Mouse (Mus musculus) heart, embryonic 15.5 days (tissue): Measurements from ENCODE around the gene Gm609. TPM values are rescaled to one million over a fixed set of nuclear protein-coding genes. Genes with fewer than 3 reads are reported as not detected.
"Not testable (repeated sequence)": the region's sequence is repeated elsewhere in the genome, so short reads cannot be mapped to it uniquely, and the experiment has no call there.

ENCODE experiments used
- ATAC-seq: fragments of 200-750 bp; cut with Nextera tagmentation; replicated peaks from 2 replicates; pipeline ENCODE4 v1.8.0; 2017; ENCODE audit warnings: low read depth, moderate TSS enrichment; ENCODE audit not compliant: insufficient number of reproducible peaks, insufficient read depth, low FRiP score
- H3K27ac ChIP-seq: fragments of 300-500 bp; sonication (generic); 2 replicates; pipeline ENCODE4 v1.5.1; 2015; ENCODE audit warnings: mild to moderate bottlenecking, inconsistent platforms
- H3K27me3 ChIP-seq: fragments of 300-500 bp; sonication (generic); 2 replicates; pipeline ENCODE4 v1.6.1; 2015; ENCODE audit warnings: inconsistent platforms
- H3K36me3 ChIP-seq: fragments of 300-500 bp; sonication (generic); 2 replicates; pipeline ENCODE4 v1.6.1; 2015; ENCODE audit warnings: mild to moderate bottlenecking, inconsistent platforms
- H3K4me1 ChIP-seq: fragments of 300-500 bp; sonication (generic); replicated peaks from 2 replicates; pipeline ENCODE4 v1.6.1; 2015; ENCODE audit warnings: inconsistent platforms
- H3K4me2 ChIP-seq: fragments of 300-500 bp; sonication (generic); 2 replicates; pipeline ENCODE4 v1.6.1; 2015; ENCODE audit warnings: inconsistent platforms, mild to moderate bottlenecking, moderate library complexity
- H3K4me3 ChIP-seq: fragments of 300-500 bp; sonication (generic); 2 replicates; pipeline ENCODE4 v1.5.1; 2015; ENCODE audit warnings: mild to moderate bottlenecking, inconsistent platforms
- H3K9ac ChIP-seq: fragments of 300-500 bp; sonication (generic); 2 replicates; pipeline ENCODE4 v1.6.1; 2015; ENCODE audit warnings: mild to moderate bottlenecking, inconsistent platforms
- H3K9me3 ChIP-seq: fragments of 300-500 bp; sonication (generic); replicated peaks from 2 replicates; pipeline ENCODE4 v1.6.1; 2016; ENCODE audit warnings: inconsistent platforms
- WGBS: fragments of 180-500 bp; shearing (Covaris S2); methylation state at CpG from one replicate; pipeline ENCODE4 v1.1.7; 2015; ENCODE audit warnings: mixed read lengths; 5-methylcytosine and 5-hydroxymethylcytosine counted together
- polyA plus RNA-seq: library from polyadenylated mRNA; unstranded; fragments of >200 nt; fragmentation: Nextera tagmentation; extraction: Ambion mirVana; gene quantifications from 2 replicates; pipeline ENCODE4 v1.2.1, GENCODE M21; 2015

Gene Gm609
- not detected in 2 replicates for polyA plus RNA-seq

DNA sequence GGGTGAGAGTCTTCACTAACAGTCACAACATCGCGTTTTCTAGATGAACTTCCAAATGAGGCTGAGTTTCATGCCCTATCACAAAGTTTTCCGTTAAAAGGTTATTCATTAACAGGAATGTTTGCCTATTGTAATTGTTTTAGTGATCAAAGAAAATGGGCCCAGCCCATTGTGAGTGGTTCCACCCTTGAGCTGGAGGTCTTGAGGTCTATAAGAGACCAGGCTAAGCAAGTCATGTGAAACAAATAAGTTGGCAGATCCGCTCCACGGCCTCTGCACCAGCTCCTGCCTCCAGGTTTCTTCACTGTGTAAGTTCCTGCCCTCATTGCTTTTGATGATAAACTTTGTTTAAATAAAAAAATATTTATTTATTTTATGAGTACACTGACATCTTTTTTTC, at the start of gene Gm609:
Gene Gm609, minus strand, starts transcription at position 43 of the 400 bp plus-strand sequence.
- H3K9me3 ChIP-seq: no peaks in the 10 kb centered on the region
- no peaks in the 10 kb centered on the region for H3K4me1 ChIP-seq
- H3K27ac ChIP-seq: no peak within 1 kb of the TSS
- no peak within 1 kb of the TSS for H3K4me2 ChIP-seq
- no peak within 1 kb of the TSS for H3K9ac ChIP-seq
- H3K36me3 ChIP-seq: no peaks in the 10 kb centered on the region
- no peak within 1 kb of the TSS for H3K4me3 ChIP-seq
- no peak for ATAC-seq
- WGBS: 76% methylated on average over 5 of the region's 5 CpGs
- no peaks in the 10 kb centered on the region for H3K27me3 ChIP-seq

DNA sequence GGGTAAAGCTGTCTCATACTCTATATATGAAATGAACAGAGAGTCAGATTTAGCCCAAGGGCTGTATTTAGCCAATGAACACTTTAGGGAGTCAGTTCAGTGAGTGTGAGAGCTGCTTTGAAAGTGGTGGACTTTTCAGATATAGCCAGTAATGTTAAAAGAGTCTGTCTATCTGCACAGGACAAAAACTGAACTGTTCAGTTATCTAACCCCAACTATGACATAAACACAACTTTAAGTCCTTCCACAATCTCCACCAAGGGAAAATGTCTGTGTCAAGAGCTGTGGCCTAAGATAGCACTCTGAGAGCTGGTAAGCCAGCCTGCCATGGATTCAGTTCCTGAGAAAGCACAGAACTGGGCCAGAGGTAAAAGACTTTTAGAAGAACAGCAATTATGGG, 49.3 kb upstream of the Gm609 start:
- no peak for ATAC-seq
- Histone ChIP-seq H3K9me3 (no peaks in the 10 kb centered on the region), H3K4me2 (no peak overlapping the region), H3K4me3 (no peak overlapping the region), H3K9ac (no peak overlapping the region), H3K27ac (no peak overlapping the region), H3K4me1 (no peaks in the 10 kb centered on the region), H3K27me3 (no peaks in the 10 kb centered on the region), H3K36me3 (no peaks in the 10 kb centered on the region)

DNA sequence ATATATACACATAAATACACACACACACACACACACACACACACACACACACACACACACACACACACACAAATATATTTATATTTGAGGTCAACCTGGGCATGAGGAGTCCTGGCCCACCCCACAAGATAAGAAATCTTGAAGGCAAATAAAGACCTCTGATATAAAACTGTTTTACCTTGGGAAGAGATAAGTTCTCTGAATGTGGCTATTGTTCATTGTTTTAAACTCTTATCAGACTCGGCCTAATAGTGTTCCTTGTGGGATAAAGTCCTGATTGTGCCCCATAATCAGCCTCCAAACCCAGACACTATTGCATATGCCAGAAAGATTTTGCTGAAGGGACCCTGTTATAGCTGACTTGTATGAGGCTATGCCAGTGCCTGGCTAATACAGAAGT, 45.6 kb upstream of the Gm609 start:
- H3K9ac ChIP-seq, H3K9me3 ChIP-seq, H3K27ac ChIP-seq, H3K4me2 ChIP-seq, H3K36me3 ChIP-seq, H3K4me3 ChIP-seq, H3K27me3 ChIP-seq, ATAC-seq, H3K4me1 ChIP-seq: not testable (repeated sequence)
- 56% methylated on average over 1 of the region's 1 CpGs for WGBS

DNA sequence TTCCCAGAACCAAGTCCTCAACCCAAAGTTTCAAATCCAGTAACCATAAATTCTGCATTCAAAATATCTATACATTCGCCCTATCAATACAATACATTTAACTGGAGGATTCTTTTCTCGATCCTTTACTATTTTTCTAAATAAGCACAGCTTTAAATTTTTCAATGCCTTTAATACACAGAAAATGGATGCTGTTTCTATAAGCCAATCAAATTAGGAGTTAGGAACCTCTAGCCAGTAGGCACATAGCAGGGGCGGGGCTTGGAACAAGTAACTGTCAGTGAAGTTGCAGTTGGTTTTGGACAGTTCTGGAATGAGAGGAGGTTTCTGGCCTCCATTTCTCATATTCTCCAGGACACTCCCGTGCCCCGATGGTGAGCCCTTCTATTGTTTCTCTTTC, 42.2 kb upstream of the Gm609 start, which contains the start of gene Slc9c1:
Gene Slc9c1, plus strand, starts transcription at position 301 of the 400 bp plus-strand sequence.
- 84% methylated on average over 5 of the region's 5 CpGs for WGBS
- Histone ChIP-seq H3K4me1 (no peaks in the 10 kb centered on the region), H3K27me3 (no peaks in the 10 kb centered on the region), H3K36me3 (no peaks in the 10 kb centered on the region), H3K4me2 (no peak within 1 kb of the TSS), H3K4me3 (no peak within 1 kb of the TSS), H3K27ac (no peak within 1 kb of the TSS), H3K9ac (no peak within 1 kb of the TSS), H3K9me3 (no peaks in the 10 kb centered on the region)
- ATAC-seq: no peak

DNA sequence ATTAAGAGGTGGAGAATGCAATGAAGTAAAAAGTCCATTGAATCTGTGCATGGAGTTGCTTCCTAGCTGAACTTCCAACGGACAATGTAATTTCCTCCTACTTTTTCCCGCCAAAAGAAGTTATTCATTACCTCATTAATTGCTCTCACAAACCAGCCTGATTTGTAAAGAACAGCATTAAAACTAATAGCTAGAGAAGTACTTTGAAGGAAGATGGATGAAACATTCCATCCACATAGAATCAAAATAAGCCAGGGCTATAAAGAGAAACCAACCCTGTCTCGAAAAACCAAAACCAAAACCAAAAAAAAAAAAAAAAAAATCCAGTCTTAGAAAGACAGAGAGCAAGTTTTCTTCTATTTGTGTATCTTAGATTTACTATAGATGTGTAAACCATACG, 39.2 kb upstream of the Gm609 start, which contains the start of gene Gm17783:
Gene Gm17783, minus strand, starts transcription at position 101 of the 400 bp plus-strand sequence.
- no peaks in the 10 kb centered on the region for H3K9me3 ChIP-seq
- WGBS: 84% methylated on average over 4 of the region's 4 CpGs
- no peaks in the 10 kb centered on the region for H3K4me1 ChIP-seq
- no peak within 1 kb of the TSS for H3K27ac ChIP-seq
- H3K4me2 ChIP-seq: no peak within 1 kb of the TSS
- H3K4me3 ChIP-seq: no peak within 1 kb of the TSS
- no peaks in the 10 kb centered on the region for H3K36me3 ChIP-seq
- H3K9ac ChIP-seq: no peak within 1 kb of the TSS
- no peak for ATAC-seq
- H3K27me3 ChIP-seq: no peaks in the 10 kb centered on the region

DNA sequence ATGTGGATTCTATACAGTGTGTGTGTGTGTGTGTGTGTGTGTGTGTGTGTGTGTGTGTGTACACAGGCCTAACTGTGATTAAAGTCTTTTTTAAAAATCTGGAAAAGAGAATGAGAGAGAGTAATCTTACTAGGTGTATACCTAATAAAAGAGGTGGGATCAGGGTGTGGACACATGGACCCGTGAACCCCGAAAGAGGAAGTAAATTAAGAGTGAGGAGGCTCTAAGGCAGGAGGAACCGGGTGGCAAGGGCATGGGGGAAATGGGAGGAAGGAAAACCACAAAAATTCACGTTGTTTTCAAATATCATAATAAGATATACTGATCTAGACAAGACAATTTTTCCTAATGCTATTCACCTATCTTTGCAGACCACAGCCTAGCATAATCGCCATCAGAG, 32.8 kb upstream of the Gm609 start:
- Histone ChIP-seq H3K4me1 (no peaks in the 10 kb centered on the region), H3K4me3 (no peak overlapping the region), H3K9ac (no peak overlapping the region), H3K27ac (no peak overlapping the region), H3K27me3 (no peaks in the 10 kb centered on the region), H3K4me2 (no peak overlapping the region), H3K36me3 (no peaks in the 10 kb centered on the region), H3K9me3 (no peaks in the 10 kb centered on the region)
- no peak for ATAC-seq
- 69% methylated on average over 5 of the region's 5 CpGs for WGBS

DNA sequence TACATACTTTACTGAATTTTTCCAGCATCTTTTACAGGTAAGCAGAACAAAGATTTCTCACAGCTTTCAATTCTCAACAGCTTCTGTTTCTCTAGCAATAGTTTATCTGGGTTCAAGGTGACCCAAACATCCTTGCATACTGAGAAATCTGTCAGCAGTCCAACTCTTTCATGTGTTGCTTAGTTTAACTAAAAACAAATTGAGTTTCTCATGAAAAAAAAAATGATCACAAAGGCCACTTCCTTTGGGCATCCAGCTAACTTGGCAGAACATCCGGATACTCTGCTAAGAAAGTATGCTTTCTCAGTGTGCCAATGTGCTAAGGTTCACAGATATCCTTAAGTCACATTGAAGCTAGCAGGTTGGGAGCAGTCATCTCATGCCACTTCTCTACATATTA, 2.6 kb upstream of the Gm609 start:
- Histone ChIP-seq H3K27ac (no peak overlapping the region), H3K4me1 (no peaks in the 10 kb centered on the region), H3K27me3 (no peaks in the 10 kb centered on the region), H3K9me3 (no peaks in the 10 kb centered on the region), H3K9ac (no peak overlapping the region), H3K4me2 (no peak overlapping the region), H3K4me3 (no peak overlapping the region), H3K36me3 (no peaks in the 10 kb centered on the region)
- ATAC-seq: no peak
- WGBS: 71% methylated on average over 1 of the region's 1 CpGs

DNA sequence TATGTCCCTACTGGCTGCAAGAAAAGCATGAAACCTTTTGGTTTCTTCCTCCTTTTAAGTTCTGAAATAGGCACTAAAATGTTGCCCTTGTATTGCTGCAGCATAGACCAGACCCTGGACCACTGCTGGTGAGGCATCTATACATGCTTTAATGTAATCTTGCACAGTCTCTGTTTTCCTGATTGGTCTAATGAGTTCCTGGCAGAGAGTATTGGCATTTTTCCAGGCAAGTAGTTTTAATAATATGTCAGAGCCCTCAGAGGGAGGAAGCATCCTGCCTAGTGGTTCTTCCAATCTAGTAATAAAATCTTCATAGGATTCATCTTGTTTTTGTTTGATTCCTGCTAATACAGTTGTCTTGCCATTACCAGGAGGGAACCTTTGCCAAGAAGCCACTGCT, 15.8 kb downstream of the Gm609 start:
- Histone ChIP-seq H3K4me1 (no peaks in the 10 kb centered on the region), H3K27me3 (no peaks in the 10 kb centered on the region), H3K9ac (no peak overlapping the region), H3K4me3 (no peak overlapping the region), H3K4me2 (no peak overlapping the region), H3K9me3 (no peaks in the 10 kb centered on the region), H3K36me3 (no peaks in the 10 kb centered on the region), H3K27ac (no peak overlapping the region)
- no peak for ATAC-seq

DNA sequence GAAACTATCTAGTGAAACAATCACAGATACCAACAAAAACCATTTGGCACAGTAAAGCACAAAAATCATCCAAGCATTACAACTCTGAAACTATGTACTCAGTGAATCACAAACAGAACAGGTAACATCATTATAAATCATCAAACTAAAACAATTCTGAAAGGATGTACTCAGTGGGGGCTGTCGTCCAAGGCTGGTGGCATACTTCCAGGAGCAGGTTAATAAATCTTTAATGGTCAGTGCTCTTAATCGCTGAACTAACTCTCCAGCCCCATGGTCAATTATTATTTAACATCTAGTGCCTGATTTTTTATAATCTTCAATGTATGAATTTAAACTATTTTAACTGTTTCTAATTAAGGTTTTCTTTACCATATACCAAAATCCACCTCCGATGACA, 20.9 kb downstream of the Gm609 start:
- WGBS: 73% methylated on average over 3 of the region's 3 CpGs
- H3K27me3 ChIP-seq, H3K9me3 ChIP-seq, H3K4me2 ChIP-seq, H3K27ac ChIP-seq, ATAC-seq, H3K36me3 ChIP-seq, H3K4me1 ChIP-seq, H3K9ac ChIP-seq, H3K4me3 ChIP-seq: not testable (repeated sequence)

DNA sequence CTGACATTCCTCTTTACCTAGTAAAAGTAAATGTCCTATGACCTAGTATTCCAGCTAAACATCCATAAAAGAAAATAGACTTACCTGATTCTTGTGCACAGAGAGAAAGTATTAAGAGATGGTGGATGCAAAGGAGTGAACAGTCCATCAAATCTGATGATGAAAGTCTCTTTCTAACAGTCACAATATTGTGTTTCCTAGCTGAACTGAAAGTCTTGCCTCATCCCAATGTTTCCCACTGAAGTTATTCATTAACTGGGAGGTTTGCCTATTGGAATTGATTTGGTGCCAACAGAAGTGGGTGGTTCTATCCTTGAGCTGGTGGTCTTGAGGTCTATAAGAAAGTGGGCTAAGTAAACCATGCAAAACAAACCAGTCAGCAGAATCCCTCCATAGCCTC, 38.0 kb downstream of the Gm609 start:
- no peaks in the 10 kb centered on the region for H3K4me1 ChIP-seq
- ATAC-seq: no peak
- no peaks in the 10 kb centered on the region for H3K9me3 ChIP-seq
- no peak overlapping the region for H3K4me2 ChIP-seq
- H3K9ac ChIP-seq: no peak overlapping the region
- H3K27me3 ChIP-seq: no peaks in the 10 kb centered on the region
- H3K27ac ChIP-seq: no peak overlapping the region
- H3K4me3 ChIP-seq: no peak overlapping the region
- no peaks in the 10 kb centered on the region for H3K36me3 ChIP-seq

DNA sequence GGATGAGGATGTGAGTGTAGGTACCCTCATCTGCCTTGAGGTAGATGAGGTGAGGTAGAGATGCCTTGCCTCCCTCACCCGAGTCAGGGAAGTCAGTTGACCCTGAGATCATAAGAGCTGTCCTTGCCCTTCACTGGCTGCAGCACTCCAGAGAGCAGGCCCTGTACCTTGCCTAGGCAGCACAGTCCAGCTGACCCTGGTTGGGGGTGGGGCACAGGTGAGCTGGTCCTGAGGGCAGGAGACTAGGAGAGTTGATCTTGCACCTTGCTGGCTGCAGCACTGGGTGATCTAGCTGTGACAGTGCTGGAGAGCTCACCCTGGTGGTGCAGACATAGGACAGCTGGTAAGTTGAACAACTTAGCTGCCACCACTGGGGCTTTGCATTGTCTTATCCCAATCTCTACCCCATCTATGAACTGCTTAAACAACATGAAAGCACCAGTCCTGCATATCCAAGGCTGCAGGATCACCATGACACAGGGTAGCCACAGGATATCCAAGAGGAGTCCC, 55.5 kb downstream of the Gm609 start:
- Histone ChIP-seq H3K4me1 (no peaks in the 10 kb centered on the region), H3K9ac (no peak overlapping the region), H3K36me3 (no peaks in the 10 kb centered on the region), H3K4me3 (no peak overlapping the region), H3K27me3 (no peaks in the 10 kb centered on the region), H3K9me3 (no peaks in the 10 kb centered on the region), H3K27ac (no peak overlapping the region), H3K4me2 (no peak overlapping the region)
- ATAC-seq: 0 out of 2 replicates have a peak, but pooled peaks have one; percentile 22
- WGBS: 59% methylated on average over 1 of the region's 1 CpGs

DNA sequence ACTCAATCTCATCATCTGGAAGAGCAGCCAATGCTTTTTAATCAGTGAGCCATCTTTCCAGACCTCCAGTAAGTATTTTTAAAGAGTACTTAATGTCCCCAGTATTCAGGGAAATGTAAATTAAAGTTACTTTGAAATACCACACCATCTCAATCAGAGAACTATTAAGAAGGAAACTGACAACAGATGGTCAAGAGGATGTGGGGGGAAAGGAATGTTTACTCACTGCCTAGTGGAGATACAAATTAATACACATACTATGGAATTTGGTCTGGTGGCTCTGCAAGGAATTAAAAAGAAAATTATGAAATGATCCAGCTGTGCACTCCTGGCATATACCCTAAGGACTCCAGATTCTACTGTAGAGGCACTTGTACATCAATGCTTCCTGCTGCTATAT, 57.2 kb downstream of the Gm609 start:
- ATAC-seq: no peak
- H3K9ac ChIP-seq: no peak overlapping the region

More for the DNA sequence above, 57.2 kb downstream of the Gm609 start:
- H3K4me2 ChIP-seq: no peak overlapping the region
- H3K36me3 ChIP-seq: no peaks in the 10 kb centered on the region
- H3K27ac ChIP-seq: no peak overlapping the region
- no peaks in the 10 kb centered on the region for H3K9me3 ChIP-seq
- no peaks in the 10 kb centered on the region for H3K27me3 ChIP-seq
- H3K4me1 ChIP-seq: no peaks in the 10 kb centered on the region
- H3K4me3 ChIP-seq: no peak overlapping the region
